ENCODE assay signal across 12 mouse cellular contexts in the genomic region with DNA sequence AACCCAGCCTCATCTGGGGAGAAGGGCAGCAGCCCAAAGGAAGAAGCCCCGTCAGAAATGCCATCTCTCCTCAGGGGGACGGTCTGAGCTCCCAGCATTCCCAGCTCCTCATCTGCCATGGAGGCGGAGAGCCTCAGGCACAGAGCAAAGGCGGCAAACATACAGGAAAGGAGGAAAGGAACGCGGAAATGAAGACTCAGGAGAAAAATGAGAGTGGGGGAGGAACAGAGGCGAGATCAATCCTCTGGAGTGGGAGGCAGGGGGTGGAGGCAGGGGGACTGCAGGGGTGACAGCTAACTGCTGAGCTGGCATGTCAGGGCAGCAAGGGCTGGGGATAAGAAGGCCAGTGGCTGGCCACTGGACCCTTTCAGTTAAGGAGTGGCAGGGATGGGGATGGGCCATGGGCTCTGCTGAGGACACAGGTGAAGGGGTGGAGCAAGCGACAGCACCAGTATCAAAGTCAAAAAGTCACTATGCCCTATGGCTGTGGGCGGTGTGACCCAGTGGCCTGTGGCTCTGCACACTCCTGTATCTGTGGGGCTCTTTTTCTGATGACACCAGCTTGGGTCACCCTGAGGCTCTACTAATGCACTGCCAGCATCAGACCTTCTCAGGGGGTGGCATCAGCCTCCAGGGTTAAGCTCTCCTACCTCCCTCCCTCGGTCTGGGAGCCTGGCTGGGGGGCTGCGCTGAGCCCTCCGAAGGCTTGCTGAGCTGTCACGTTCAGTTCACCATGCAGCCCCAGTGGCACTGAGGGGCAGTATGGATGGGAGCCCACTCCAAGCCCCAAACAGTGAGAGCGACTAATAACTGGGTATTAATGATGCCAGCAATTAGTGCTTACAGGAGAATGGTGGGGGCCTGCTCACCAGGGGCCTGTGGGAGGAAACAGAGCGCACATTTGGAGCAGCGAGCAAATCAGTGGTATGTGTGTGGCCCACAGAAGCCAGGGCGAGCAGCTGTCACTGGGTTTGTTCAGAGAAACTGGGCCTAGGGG.
DNase-seq lines count a peak whose midpoint lies in the region; ATAC-seq and TF ChIP-seq lines count a peak whose summit lies in the region.
"Had no signal": no experiment of that assay in that cellular context is flagged by ENCODE, and none has a peak within 500 bp of the region (broad histone marks: within the 10 kb centered on the region; RNA-seq: fewer than 3 reads in every experiment).

No protein-coding gene starts in this region.

- intact Hi-C loops in left cerebral cortex, postnatal 36 days (cut with DNase I): no loop called here

- H3K9me3 ChIP-seq in kidney, embryonic 15.5 days (replicated peaks): no peaks in the 10 kb centered on the region
- H3K9me3 ChIP-seq: liver, embryonic 13.5 days had no signal

- H3K36me3 ChIP-seq in kidney, embryonic 15.5 days: no peaks in the 10 kb centered on the region
- H3K36me3 ChIP-seq: liver, embryonic 13.5 days had no signal

- no peak for TF ChIP-seq CTCF in olfactory bulb, adult 2 months (IDR thresholded peaks at IDR 0.05; ENCODE audit: insufficient read depth, low read depth, low read length)

- H3K4me3 ChIP-seq in kidney, embryonic 15.5 days (replicated peaks): no peak overlapping the region
- H3K4me3 ChIP-seq in olfactory bulb, adult 2 months (ENCODE audit: insufficient read depth, low read depth, low read length): no peak overlapping the region
- H3K4me3 ChIP-seq: heart, adult 2 months; liver, embryonic 13.5 days had no signal

- peaks cover 11% of the 10 kb centered on the region for H3K4me1 ChIP-seq in kidney, embryonic 15.5 days
- H3K4me1 ChIP-seq in olfactory bulb, adult 2 months (ENCODE audit: control insufficient read depth, insufficient read depth, low read length): peaks cover 11% of the 10 kb centered on the region
- H3K4me1 ChIP-seq: liver, embryonic 13.5 days had no signal

- ATAC-seq in kidney, embryonic 15.5 days (replicated peaks; ENCODE audit: low FRiP score): peak; percentile 80
- ATAC-seq in erythroid progenitor cell, adult 5-6 weeks (replicated peaks; ENCODE audit: low FRiP score, poor library complexity, severe bottlenecking): 0 out of 2 replicates have a peak, but pooled peaks have one; percentile 12

- H3K27me3 ChIP-seq in kidney, embryonic 15.5 days: no peaks in the 10 kb centered on the region
- H3K27me3 ChIP-seq: liver, embryonic 13.5 days had no signal

- no peak for DNase-seq in kidney, postnatal 25 days
- DNase-seq in layer of hippocampus, adult 18-20 months (ENCODE audit: low spot score in 2 of 2): peak; percentile 38 to 77
- DNase-seq in yolk sac, embryonic 10.5 days (ENCODE audit: low spot score): no peak
- DNase-seq in left cerebral cortex, postnatal 36 days (ENCODE audit: low spot score in 2 of 2): no peak
- no peak for DNase-seq in embryo, embryonic 11 days
- DNase-seq: heart, adult 2 months; kidney, postnatal 14 days; liver, embryonic 13.5 days; right cerebral cortex, postnatal 4 days had no signal

- H3K4me2 ChIP-seq in kidney, embryonic 15.5 days: no peak overlapping the region
- H3K4me2 ChIP-seq: liver, embryonic 13.5 days had no signal

- H3K9ac ChIP-seq in kidney, embryonic 15.5 days: no peak overlapping the region
- H3K9ac ChIP-seq: liver, embryonic 13.5 days had no signal

- H3K27ac ChIP-seq in kidney, embryonic 15.5 days: no peak overlapping the region
- H3K27ac ChIP-seq in olfactory bulb, adult 2 months (ENCODE audit: insufficient read depth, low read depth, low read length): peak overlapping the region; percentile 47
- H3K27ac ChIP-seq: heart, adult 2 months; liver, embryonic 13.5 days had no signal

- WGBS in kidney, embryonic 15.5 days: 53% methylated on average over 17 of the region's 17 CpGs
- WGBS in olfactory bulb, adult 2 months: 32% methylated on average over 17 of the region's 17 CpGs

- TF ChIP-seq POLR2A in olfactory bulb, adult 2 months (IDR thresholded peaks at IDR 0.05; ENCODE audit: insufficient read depth, low read depth, low read length): no peak

Comparison
In these comparisons a context has a peak if more than half of its experiments do, and no peak if none do; other contexts are left out.
1. DNase-seq: peak in layer of hippocampus, adult 18-20 months (2 of 2); none in kidney, postnatal 25 days (0 of 2), yolk sac, embryonic 10.5 days (single experiment), left cerebral cortex, postnatal 36 days (0 of 2) and embryo, embryonic 11 days (single experiment).